Mouse (Mus musculus): ENCODE data around the gene Ly86. TPM values are rescaled to one million over a fixed set of nuclear protein-coding genes. Genes with fewer than 3 reads are reported as not detected.

The Ly86 gene
- polyA plus RNA-seq (2016; fragmentation: Nextera tagmentation; extraction: Ambion mirVana), result 3.1 and 4.8 TPM in 2 replicates

DNA sequence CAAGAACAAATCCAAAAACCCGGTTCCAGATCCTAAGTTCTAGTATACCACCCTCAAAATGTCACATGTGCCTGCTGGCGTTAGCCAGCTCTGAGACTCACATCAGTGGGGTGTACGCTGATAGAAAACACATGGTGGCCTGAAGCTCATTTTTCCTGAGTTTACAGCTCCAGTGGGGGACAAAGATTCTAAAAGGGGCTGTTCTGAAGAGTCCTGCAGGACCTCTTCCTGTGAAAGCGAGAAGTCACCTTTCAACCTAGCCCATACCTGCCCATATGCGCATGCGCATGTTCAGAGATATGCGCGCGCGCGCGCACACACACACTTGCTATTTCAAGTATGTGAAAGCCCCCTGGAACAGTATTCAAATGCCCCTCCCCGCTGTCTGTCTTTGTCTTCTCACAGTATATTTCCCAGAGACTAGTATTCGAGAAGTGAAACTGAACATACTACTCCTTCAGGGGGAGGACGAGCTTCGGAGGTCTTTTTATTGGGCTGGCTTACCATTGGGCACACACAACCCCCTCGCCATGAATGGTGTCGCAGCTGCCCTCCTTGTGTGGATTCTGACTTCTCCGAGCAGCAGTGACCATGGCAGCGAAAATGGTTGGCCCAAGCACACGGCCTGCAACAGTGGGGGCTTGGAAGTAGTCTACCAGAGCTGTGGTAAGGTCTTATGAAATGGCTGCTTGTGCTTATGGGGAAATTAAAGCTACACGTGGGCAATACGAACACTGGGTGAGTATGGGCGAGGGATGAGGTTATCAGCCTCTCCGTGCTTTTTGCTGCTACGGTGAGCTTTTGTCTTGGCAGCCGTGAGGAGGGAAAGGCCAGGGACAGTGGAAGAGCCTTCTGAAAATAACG lies at the start of gene Ly86:
Gene Ly86 (plus strand): TSS at position 300 of the 864 bp plus-strand sequence.
- peak; percentile 28 for DNase-seq (ENCODE audit: low spot score)
- no peak within 1 kb of the TSS for H3K4me3 ChIP-seq
- no peak within 1 kb of the TSS for H3K27ac ChIP-seq (replicated peaks)

DNA sequence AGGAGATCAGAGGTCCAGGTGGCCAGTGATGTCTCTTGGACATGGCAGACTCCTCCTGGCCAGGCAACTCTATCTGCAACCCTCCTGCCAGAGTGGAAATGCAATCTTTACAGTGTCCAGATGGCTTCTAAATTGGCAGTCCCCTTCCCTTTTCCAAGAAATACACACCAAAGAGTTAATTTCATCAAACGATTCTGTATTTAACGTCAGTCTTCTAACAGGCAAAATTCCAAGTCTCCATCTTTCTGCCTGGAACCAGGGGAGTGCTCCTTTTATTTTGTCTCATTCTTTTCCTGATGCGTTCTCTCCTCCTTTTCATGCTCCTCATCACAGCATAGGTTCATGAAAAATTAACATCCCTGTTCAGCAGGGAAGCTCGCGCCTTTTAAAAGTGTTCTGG lies 47.1 kb upstream of the Ly86 start:
- Histone ChIP-seq H3K27ac (replicated peaks) (no peak overlapping the region), H3K36me3 (replicated peaks) (no peaks in the 10 kb centered on the region), H3K4me1 (no peaks in the 10 kb centered on the region), H3K4me3 (no peak overlapping the region), H3K27me3 (replicated peaks; ENCODE audit: low read depth, poor library complexity, severe bottlenecking) (no peaks in the 10 kb centered on the region), H3K9me3 (no peaks in the 10 kb centered on the region)
- WGBS, result 84% methylated on average over 5 of the region's 5 CpGs
- no peak for DNase-seq (ENCODE audit: low spot score)

More for the DNA sequence above, at the start of gene Ly86:
- H3K36me3 ChIP-seq (replicated peaks), result no peaks in the 10 kb centered on the region
- H3K9me3 ChIP-seq, result no peaks in the 10 kb centered on the region
- 91% methylated on average over 28 of the region's 28 CpGs for WGBS
- H3K27me3 ChIP-seq (replicated peaks; ENCODE audit: low read depth, poor library complexity, severe bottlenecking), result no peaks in the 10 kb centered on the region
- H3K4me1 ChIP-seq, result peaks cover 4% of the 10 kb centered on the region; the same call in 1 of the 2 replicates

DNA sequence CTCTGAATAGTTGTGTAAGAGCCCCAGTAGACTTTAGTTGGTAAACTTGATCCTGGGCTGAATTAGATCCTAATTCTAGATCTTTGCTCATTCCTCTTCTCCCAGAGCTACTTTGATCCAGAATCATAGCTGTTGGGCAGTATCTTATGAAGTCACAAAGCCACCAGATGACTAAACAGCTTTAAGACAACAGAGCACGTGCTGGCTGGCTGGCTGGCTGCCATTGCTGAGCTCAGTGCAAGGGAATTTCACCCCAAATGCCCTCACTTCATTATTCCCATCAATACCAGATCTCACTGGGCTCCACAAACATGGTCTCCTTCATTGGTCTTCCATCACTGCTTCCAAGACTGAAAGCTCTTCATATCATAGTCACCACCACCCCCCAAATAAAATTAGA lies 46.2 kb upstream of the Ly86 start:
- no peaks in the 10 kb centered on the region for H3K27me3 ChIP-seq (replicated peaks; ENCODE audit: low read depth, poor library complexity, severe bottlenecking)
- H3K36me3 ChIP-seq (replicated peaks), result no peaks in the 10 kb centered on the region
- H3K9me3 ChIP-seq, result no peaks in the 10 kb centered on the region
- no peaks in the 10 kb centered on the region for H3K4me1 ChIP-seq
- no peak for DNase-seq (ENCODE audit: low spot score)
- no peak overlapping the region for H3K4me3 ChIP-seq
- no peak overlapping the region for H3K27ac ChIP-seq (replicated peaks)
- 80% methylated on average over 1 of the region's 1 CpGs for WGBS

DNA sequence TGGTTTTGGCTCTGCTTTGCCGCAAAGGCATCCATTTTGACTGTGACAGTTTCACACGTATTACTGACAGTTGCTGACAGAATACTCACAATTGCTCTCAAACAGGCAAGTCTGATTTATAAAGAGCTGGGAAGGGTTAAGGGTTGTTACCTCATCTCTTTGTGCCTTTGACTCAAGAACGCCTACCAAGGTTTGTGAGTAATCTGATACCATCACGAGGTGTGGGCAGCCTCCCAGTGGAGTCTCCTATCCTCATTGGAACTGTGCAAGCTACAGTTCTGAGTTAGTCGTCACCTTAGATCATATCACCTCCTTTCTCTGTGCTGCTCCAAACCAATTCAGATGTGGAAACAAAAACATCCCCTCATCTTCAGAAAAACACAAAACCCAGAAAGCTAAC lies 42.1 kb upstream of the Ly86 start:
- Histone ChIP-seq H3K4me1 (no peaks in the 10 kb centered on the region), H3K4me3 (no peak overlapping the region), H3K36me3 (replicated peaks) (no peaks in the 10 kb centered on the region), H3K27me3 (replicated peaks; ENCODE audit: low read depth, poor library complexity, severe bottlenecking) (no peaks in the 10 kb centered on the region), H3K9me3 (no peaks in the 10 kb centered on the region), H3K27ac (replicated peaks) (no peak overlapping the region)
- DNase-seq (ENCODE audit: low spot score), result no peak
- 49% methylated on average over 5 of the region's 5 CpGs for WGBS

DNA sequence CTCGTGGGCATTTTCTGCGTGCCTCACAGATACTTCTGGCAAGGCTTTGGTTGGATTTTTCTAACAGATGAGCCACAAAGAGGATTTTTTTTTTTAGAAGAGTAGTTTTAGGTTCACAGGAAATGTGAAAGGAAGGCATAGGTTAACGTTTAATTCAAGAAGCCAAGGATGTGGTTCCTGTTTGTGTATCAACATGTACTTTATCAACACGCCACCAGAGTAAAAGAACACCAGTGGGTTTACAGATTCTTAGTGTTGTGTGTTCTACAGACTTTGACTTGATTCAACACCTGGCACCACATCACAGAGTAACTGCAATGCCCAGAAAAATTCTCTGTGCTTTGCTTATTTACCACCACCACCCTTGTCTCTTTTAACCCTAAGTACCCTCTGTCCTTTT lies 37.0 kb upstream of the Ly86 start:
- peaks cover 17% of the 10 kb centered on the region for H3K4me1 ChIP-seq
- H3K27ac ChIP-seq (replicated peaks), result no peak overlapping the region
- no peak for DNase-seq (ENCODE audit: low spot score)
- 81% methylated on average over 4 of the region's 4 CpGs for WGBS
- no peaks in the 10 kb centered on the region for H3K9me3 ChIP-seq
- no peak overlapping the region for H3K4me3 ChIP-seq
- peaks cover 16% of the 10 kb centered on the region for H3K27me3 ChIP-seq (replicated peaks; ENCODE audit: low read depth, poor library complexity, severe bottlenecking)
- H3K36me3 ChIP-seq (replicated peaks), result no peaks in the 10 kb centered on the region

DNA sequence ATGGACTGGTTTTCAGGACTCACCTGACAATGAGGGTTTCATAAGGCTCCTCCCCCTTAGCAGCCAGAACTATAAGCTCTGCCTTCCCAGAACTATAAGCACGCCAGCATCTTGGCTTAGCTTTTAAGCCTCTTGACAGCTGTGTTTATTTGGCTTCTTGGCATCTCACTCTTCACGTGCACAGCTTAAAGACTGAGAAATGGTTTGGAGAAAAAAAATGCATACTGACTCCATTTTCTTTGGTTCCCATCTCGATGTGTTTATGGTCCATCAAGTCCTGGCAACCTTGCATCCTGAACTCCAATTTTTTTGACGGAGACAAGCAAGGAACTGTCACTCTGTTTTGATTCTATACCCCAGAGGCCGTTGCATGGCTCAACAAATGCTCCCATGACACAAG lies 35.7 kb upstream of the Ly86 start:
- Histone ChIP-seq H3K4me1 (peaks cover 17% of the 10 kb centered on the region), H3K27me3 (replicated peaks; ENCODE audit: low read depth, poor library complexity, severe bottlenecking) (peaks cover 26% of the 10 kb centered on the region), H3K4me3 (no peak overlapping the region), H3K27ac (replicated peaks) (no peak overlapping the region), H3K9me3 (no peaks in the 10 kb centered on the region), H3K36me3 (replicated peaks) (no peaks in the 10 kb centered on the region)
- DNase-seq (ENCODE audit: low spot score), result no peak
- WGBS, result 64% methylated on average over 5 of the region's 5 CpGs

DNA sequence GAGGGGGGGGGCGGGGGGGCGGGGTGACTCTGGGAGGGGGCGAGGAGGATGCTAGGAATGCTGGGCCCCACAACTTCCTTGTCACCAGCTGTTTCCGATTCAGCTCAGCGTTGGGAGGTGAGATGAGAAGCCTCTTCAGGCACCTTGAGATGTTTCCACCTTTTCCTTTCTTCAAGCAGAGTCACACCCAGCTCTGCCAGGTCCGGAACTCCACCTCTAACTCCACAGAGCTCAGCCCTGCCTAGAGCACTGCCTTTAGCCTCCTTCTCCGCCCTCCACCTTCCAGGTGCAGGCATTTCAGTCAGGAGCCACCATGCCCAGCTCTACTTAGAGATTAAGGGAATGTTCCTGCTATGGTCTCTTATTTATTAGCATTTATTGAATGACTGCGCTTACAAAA lies 34.7 kb upstream of the Ly86 start:
- Histone ChIP-seq H3K27me3 (replicated peaks; ENCODE audit: low read depth, poor library complexity, severe bottlenecking) (peaks cover 26% of the 10 kb centered on the region), H3K9me3 (no peaks in the 10 kb centered on the region), H3K4me3 (no peak overlapping the region), H3K4me1 (peaks cover 17% of the 10 kb centered on the region), H3K27ac (replicated peaks) (no peak overlapping the region), H3K36me3 (replicated peaks) (no peaks in the 10 kb centered on the region)
- no peak for DNase-seq (ENCODE audit: low spot score)
- WGBS, result 55% methylated on average over 8 of the region's 8 CpGs

DNA sequence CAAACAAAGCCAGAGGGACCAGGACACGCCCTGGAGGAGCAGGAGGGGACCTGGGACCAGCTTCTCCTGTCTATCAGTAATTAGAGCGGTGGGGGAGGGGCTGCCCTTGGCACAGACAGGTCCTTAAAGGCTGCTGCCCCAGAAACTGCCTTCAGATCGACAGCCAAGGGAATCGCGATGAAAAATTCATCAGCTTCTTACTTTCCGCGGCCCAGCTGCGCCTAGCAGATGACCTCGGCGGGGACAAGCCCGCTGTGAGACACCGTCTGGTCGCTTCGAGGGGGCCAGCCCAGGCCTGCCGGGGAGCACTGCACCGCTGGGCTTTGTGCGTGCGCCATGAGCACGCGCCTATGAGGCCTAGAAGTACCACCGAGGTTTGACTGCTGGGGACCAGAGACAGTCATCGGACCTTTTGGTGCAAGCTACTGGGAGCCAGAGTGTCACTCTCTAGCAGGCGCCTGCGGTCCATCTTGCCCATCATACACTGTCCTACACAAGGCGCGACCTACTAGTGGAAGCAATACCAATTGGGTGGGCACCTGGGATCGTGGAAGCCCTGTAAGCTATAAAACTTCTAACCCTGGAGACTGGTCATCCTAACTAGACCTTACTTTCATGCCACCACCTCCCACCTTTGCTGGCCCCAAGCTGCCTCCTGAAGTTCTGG lies 33.3 kb upstream of the Ly86 start:
- Histone ChIP-seq H3K4me1 (peaks cover 17% of the 10 kb centered on the region), H3K36me3 (replicated peaks) (no peaks in the 10 kb centered on the region), H3K27me3 (replicated peaks; ENCODE audit: low read depth, poor library complexity, severe bottlenecking) (peaks cover 26% of the 10 kb centered on the region), H3K9me3 (no peaks in the 10 kb centered on the region), H3K4me3 (peak overlapping the region; percentile 52), H3K27ac (replicated peaks) (peak overlapping the region; percentile 83)
- WGBS, result 11% methylated on average over 27 of the region's 27 CpGs
- DNase-seq (ENCODE audit: low spot score), result peak; percentile 57

DNA sequence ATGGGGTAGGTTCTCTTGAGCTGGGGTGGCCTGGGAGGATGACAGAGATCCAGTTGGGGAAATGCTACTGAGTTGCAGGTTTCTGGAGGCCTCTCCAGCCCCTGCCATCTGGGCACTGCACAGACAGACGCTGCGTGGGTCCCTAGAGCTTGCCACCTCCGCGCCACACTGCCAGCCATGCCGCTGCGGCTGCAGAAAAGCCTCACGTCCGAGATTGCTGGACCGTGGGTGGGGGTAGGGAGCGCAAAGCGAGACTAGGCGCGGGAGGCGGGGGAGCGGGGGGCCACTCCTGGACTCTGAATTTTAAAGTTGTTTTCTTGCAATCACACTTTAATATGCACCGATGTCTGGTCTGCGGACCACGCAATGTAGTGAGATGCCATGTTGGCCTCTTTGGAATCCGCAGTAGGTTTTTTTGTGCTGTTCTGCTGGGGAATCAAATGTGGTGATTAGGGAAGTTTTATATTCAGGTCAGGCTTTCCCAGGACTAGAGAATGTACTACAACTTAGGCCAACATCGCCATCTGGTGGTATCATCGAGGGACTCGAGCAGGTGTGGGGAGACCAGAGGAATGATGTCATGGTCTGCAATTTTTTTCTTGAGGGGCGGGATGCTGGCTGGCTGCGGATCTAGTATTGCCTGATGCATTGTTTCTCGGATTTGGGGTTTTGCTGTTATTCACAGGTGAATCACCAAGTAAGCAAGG lies 32.6 kb upstream of the Ly86 start:
- Histone ChIP-seq H3K4me1 (peaks cover 17% of the 10 kb centered on the region), H3K9me3 (no peaks in the 10 kb centered on the region), H3K4me3 (peak overlapping the region; percentile 52), H3K27me3 (replicated peaks; ENCODE audit: low read depth, poor library complexity, severe bottlenecking) (peaks cover 26% of the 10 kb centered on the region), H3K27ac (replicated peaks) (peak overlapping the region; percentile 83), H3K36me3 (replicated peaks) (no peaks in the 10 kb centered on the region)
- WGBS, result 2% methylated on average over 25 of the region's 25 CpGs
- peak; percentile 90 for DNase-seq (ENCODE audit: low spot score)

DNA sequence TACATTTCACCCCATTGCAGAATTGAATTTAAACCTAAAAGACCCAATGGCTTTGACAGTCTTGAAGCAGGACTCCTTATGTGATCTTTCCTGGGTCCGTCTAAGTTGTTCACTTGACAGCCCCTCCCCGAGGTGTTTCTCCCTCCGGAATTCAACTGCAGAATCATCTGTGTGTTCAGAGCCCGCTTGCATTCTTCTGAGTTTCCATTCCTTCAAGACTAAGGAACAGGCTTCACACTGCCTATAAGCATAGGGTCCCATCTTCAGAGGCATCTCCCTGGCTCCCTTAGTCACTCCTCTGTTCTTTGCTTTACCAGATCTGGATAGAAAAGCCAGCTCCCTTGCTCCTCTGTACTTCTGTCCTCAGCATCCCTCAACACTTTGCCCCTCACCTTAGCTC lies 32.1 kb upstream of the Ly86 start:
- Histone ChIP-seq H3K4me3 (no peak overlapping the region), H3K27me3 (replicated peaks; ENCODE audit: low read depth, poor library complexity, severe bottlenecking) (peaks cover 26% of the 10 kb centered on the region), H3K27ac (replicated peaks) (no peak overlapping the region), H3K36me3 (replicated peaks) (no peaks in the 10 kb centered on the region), H3K4me1 (peaks cover 17% of the 10 kb centered on the region), H3K9me3 (no peaks in the 10 kb centered on the region)
- no peak for DNase-seq (ENCODE audit: low spot score)
- 25% methylated on average over 4 of the region's 4 CpGs for WGBS

DNA sequence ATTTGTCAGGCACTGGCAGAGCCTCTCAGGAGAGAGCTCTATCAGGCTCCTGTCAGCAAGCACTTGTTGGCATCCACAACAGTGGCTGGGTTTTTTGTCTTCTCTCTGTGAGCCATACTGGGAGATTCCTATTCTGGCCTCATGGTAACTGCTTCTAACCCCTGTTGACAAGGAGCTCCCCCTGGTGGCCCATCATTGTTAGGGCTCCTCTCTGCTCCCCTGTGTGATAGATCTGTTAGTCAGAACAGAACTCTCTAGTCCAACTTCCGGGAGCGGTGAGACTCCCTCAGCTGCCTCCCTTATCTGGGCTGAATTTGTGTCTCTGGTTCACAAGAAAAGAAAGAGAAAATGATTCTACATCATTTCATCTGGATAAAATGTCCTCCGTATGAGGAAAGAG lies 19.5 kb upstream of the Ly86 start:
- no peak overlapping the region for H3K27ac ChIP-seq (replicated peaks)
- H3K9me3 ChIP-seq, result no peaks in the 10 kb centered on the region
- no peaks in the 10 kb centered on the region for H3K36me3 ChIP-seq (replicated peaks)
- H3K27me3 ChIP-seq (replicated peaks; ENCODE audit: low read depth, poor library complexity, severe bottlenecking), result no peaks in the 10 kb centered on the region
- peaks cover 4% of the 10 kb centered on the region; the same call in 1 of the 2 replicates for H3K4me1 ChIP-seq
- 89% methylated on average over 3 of the region's 3 CpGs for WGBS
- peak; percentile 64 for DNase-seq (ENCODE audit: low spot score)
- no peak overlapping the region for H3K4me3 ChIP-seq

DNA sequence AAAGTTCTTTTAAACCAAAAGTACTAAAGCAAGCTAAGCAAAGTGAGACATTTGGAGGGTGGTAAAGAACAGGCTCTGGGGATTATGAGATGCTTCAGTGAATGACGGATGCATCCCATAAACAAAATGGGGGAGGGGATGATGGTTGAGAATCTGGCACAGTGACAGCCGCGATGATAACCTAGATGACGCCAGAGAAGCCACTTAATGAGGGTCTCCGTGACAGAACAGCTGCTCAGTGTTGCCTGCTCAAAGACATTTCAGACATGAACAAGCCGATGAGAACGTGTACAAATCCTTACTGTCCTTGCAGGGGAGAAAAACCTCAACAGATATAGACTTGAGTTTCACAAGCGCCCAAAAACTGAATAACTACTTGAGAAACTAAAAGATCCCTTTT lies 15.3 kb upstream of the Ly86 start:
- Histone ChIP-seq H3K4me3 (no peak overlapping the region), H3K9me3 (no peaks in the 10 kb centered on the region), H3K4me1 (no peaks in the 10 kb centered on the region), H3K27ac (replicated peaks) (no peak overlapping the region), H3K36me3 (replicated peaks) (no peaks in the 10 kb centered on the region), H3K27me3 (replicated peaks; ENCODE audit: low read depth, poor library complexity, severe bottlenecking) (no peaks in the 10 kb centered on the region)
- no peak for DNase-seq (ENCODE audit: low spot score)
- 83% methylated on average over 8 of the region's 8 CpGs for WGBS

Measured in embryonic facial prominence, embryonic 10.5 days (tissue).